Mouse (Mus musculus) heart, postnatal 10 days (tissue): ENCODE data around the gene Gmeb2. TPM values are rescaled to one million over a fixed set of nuclear protein-coding genes. Genes with fewer than 3 reads are reported as not detected.
A peak's percentile ranks its signal among the peaks of the same experiment; 100 is the strongest.

Experiments
- DNase-seq, 2 experiments: peaks; one replicate each; pipeline ENCODE4 v3.0.0; 2021
- intact Hi-C: fragments of 180-260 bp; cut with DNase I; formaldehyde crosslinking; loops from one replicate; pipeline ENCODE4 v1.15.1; 2025
- total RNA-seq, 2 experiments: library from RNA; stranded (reverse); gene quantifications; 2 replicates each; pipeline ENCODE4 v1.2.3; 2021

The Gmeb2 gene
- total RNA-seq, 2 experiments from 2014 or later, result 12.3 to 15.3 TPM

DNA sequence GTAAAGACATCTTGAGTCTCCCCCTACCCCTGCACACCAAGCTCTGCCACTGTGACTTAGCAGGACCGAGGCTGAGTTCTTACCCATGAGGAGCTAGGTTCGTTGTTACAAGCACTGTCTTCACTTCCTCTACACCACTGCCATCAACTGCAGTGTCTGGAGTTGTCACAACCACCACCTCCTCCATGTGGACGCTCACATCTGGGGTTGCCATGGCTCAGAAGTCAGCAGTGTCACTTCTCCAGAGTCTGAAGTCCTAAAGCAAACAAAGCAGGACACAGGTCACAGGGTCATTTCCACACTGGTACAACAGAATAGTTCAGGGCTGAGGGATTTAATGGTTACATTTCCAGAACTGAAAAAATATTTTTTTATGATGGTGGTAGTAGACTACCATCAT is 10.0 kb downstream of the Gmeb2 start:
- DNase-seq, result no peak
- intact Hi-C loops, result no loop called here

DNA sequence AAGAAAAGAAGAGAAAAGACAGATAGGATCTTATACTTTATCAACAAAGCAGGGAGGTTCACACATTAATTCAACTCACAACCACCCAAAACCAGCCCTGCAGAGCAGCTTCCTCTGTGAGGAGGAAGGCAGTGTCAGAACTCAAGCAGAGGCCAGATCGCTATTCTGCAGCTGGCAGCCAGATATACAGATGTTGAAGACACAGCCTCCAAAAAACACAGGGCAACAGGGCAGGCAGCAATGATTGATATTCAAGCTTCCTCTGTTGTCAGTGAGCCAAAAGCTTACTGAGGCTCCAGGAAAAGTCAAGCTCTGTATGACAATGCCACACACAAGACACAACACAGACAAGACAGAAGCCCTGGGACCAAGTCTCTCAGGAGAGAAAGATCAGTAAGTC is 11.1 kb downstream of the Gmeb2 start:
- no peak for DNase-seq
- intact Hi-C loops, result no loop called here

DNA sequence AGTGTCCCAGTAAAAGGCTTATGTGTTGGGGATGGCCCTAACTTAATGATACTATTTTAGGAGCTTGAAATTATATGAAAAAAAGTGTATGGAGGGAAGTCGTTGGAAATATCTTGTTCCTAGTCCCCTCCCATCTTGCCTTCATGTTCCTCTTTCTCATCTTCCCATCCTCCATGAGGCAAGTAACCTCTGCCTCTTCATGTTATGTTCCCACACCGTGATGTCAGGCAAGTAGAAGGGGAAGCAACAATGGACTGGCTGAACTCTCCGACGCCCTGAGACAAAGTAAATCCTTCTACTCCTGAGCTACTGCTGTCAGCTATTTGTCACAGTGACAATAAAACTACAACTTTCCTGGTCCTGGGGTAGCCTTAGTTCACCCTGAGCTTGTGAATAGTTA is 13.2 kb downstream of the Gmeb2 start:
- DNase-seq, result no peak
- intact Hi-C loops, result no loop called here

DNA sequence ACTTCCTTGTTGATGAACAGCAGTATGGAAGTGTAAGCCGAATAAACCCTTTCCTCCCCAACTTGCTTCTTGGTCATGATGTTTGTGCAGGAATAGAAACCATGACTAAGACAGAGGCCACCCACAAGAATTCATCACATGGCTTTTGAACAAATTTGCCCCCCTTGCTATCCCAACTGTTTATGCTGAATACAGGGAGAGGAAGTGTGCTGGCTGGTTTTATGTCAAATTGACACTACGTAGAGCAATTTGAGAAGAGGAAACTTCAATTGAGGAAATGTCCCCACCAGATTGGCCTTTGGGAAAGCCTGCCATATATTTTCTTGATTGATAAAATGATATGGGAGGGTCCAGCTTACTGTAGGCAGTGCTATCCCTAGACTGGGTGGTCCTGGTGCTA is 14.0 kb downstream of the Gmeb2 start:
- no peak for DNase-seq
- intact Hi-C loops, result no loop called here

DNA sequence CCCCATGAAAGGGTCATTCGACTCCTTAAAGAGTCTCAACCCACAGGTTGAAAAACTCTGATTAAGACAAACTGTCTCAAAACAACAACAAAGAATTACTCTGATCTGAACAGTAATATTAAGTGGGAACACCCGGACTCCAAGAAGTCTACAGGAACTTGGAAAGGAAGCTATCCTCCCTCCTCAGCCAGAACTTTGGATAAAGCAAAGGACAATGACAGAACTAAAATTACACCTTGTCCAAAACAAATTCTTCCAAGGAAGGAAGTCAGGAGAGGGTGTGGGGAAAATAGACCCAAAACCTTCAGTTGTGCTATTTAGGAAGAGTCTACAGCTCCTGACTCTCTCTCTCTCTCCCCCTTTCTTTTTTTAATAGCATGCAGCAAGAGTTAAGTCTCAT is 15.7 kb downstream of the Gmeb2 start:
- intact Hi-C loops, result no loop called here
- DNase-seq, result no peak

DNA sequence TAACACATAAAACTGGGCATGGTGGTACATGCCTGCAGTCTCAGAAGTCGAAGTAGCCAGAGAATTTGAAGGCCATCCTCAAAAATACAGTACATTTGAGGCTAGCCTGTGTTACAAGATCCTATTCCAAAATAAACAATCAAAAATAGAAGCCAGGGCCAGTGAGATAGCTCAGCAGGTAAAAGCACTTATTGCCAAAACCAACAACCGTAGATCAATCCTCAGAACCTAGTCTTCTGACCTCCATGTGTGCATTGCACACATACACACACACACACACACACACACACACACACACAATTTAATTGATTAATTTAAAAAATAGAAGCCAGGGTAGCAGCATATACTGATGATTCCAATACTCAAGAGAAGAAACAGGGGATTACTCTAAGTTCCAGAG is 21.0 kb downstream of the Gmeb2 start:
- DNase-seq, result no peak
- intact Hi-C loops, result no loop called here

DNA sequence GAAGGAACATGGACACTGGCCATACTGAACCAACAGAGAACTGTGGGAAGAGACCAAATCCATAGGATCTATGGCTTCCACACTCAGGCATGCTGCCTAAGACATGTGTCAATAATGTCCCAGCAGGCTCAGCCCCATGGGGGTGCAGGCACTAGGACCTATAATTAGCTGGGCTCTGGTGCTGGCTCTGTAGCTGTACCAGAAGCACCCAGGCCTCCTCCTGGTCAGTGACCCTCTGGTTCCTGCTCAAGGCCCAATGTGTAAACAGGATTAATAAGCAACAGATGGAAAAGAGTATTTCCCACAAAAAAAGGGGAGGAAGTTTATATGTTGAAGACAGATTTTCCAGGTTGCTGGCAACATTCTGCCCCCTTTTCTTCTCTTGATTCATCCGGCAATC is 34.6 kb downstream of the Gmeb2 start:
- no peak for DNase-seq
- intact Hi-C loops, result no loop called here

DNA sequence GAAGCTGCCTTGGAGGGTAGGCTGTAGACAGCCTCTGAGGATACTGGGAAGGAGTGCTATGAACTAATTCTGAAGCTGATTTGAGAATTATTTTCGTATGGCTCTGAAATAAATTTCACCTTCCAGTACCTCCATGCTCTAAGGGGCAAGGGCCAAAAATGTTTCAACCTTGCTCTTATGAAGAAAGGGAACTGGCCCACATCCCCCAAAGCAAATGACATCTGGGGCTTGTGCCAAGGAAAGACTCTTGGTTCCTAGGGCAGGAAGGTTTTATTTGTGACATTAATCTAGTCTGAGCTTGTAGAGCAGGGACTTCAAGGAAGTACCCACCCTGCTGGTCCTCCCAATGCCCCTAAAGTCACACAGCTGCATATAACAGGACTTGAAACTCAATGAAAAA is 36.0 kb downstream of the Gmeb2 start:
- intact Hi-C loops, result no loop called here

DNA sequence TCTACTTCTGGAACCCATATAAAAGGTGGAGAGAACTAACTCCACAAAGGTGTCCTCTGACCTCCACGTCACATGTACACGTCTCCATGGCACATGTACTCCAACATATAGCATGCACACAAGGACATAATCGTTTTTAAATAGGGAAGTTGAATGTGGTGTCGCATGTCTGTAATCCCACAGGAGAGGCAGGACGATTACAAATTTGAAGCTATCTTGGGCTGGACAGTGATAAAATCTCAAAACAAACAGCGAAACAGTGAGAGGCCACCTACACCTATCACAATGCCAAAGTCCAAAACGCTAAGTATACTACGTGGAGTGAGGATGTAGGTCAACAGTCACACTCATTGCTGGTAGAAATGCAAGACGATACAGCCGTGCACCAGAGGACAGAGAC is 38.6 kb downstream of the Gmeb2 start:
- intact Hi-C loops, result no loop called here

More for the DNA sequence above, 36.0 kb downstream of the Gmeb2 start:
- DNase-seq, result no peak

DNA sequence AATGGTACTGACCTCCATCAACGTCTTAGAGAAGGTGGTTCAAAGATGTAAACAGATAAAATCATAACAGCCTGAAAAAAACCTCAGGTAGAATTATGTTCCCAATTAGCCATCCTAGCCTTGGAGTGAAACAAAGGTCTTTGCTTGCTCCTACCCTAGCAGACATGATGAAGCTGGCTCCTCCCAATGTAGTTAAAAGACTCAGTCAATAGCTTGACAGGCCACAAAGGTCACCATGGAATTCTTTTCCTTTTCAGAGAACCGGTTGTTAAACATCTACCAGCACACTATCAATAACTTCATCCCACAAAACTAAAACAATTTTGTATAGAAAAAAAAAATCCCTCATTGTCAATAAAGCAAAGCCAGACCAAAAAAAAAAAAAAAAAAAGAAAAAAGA is 42.8 kb downstream of the Gmeb2 start:
- no peak for DNase-seq
- intact Hi-C loops, result no loop called here

More for the DNA sequence above, 38.6 kb downstream of the Gmeb2 start:
- DNase-seq, result no peak

DNA sequence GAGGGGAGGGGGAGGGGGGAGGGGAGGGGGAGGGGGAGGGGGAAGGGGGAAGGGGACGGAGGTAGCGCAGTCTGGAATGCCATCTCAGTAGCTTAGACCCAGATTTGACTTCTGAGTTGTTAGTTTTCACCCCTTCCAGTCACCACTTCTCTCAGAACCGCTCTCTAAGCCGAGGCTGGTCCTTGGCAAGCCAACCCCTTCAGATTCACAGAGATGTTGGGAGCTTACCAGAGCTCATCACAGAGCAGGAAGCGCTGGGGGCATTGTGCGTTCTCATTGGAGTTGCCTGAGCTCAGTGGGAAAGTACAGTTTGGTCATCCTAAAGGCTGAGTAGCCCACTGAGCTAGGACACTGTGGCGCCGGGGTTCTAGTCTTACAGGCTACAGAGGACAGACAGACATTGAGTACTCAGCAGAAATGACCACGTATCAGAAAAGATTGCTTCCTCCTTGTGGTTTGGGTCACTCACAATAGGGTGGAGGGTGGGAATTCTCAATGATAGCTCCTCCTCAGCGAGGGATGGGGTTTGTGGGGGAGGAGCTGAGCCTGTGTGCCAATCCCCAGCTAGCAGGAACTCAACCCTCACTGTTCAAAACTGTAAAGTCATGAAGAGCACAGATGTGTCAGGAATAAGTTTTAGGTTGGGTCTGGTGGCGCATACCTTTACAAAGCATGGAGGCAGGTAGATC is 44.0 kb downstream of the Gmeb2 start:
- DNase-seq, result peak; percentile 57
- intact Hi-C loops, result loop anchor here (5.0 kb wide), 1 partner anchor 57 kb away; the partner anchor contains the start of gene Ppdpf

DNA sequence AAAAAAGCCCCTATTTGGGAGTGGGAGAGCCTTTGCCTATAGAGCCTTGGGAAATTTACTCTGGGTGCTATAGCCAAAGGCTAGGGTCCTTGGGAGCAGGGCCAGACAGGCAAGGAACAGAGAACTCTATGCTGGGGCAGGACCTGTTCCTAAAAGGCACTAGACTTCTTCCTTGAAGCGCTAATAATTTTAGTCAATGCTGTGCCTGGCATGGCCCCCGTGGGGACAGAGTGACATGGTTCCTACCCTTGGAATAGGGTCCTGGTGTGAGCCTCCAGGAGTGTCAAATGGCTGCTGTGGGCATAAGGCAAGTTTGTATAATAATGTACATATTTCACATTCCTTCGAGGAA is 45.5 kb downstream of the Gmeb2 start:
- intact Hi-C loops, result loop anchor here (5.0 kb wide), 1 partner anchor 55 kb away; the partner anchor contains the start of gene Ppdpf

DNA sequence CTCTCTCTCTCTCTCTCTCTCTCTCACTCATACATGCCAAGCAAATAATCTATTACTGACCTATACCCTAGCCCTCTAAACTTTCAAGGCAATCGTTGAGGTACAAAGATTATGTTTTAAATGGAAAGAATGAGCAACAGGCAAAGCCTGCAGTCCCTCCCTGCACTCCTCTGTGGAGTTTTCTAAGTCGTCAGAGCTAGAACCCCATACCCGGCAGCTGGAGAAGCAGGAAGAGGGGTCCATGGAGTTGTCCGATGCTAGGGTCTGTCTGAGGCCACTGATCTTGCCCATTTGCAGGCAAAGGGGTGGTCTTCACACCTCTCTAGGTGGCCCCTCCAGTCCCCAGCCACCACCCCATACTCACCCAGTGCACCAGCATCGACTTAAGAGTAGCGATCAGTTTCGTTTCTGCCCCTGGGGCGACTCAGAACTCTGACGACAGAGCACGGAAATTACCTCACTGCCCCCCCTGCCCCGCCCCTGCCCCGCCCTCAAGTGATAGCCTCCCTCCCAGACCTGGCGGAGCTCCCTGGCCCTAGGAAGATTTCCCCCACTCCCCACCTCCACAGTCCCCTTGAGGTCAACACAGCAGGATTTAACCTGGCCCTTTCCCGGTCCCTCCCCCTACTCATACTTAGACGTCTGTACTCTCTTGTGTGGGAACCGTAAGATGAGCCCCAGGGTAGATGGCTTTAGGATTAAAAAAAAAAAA is 46.1 kb downstream of the Gmeb2 start, which contains the start of gene Helz2:
Gene Helz2, minus strand, starts transcription at position 426 of the 712 bp plus-strand sequence.
- intact Hi-C loops, result loop anchor here (5.0 kb wide), 1 partner anchor 54 kb away; the partner anchor contains the start of gene Ppdpf
- DNase-seq, result peak; percentile 54 to 63

More for the DNA sequence above, 45.5 kb downstream of the Gmeb2 start:
- no peak for DNase-seq

DNA sequence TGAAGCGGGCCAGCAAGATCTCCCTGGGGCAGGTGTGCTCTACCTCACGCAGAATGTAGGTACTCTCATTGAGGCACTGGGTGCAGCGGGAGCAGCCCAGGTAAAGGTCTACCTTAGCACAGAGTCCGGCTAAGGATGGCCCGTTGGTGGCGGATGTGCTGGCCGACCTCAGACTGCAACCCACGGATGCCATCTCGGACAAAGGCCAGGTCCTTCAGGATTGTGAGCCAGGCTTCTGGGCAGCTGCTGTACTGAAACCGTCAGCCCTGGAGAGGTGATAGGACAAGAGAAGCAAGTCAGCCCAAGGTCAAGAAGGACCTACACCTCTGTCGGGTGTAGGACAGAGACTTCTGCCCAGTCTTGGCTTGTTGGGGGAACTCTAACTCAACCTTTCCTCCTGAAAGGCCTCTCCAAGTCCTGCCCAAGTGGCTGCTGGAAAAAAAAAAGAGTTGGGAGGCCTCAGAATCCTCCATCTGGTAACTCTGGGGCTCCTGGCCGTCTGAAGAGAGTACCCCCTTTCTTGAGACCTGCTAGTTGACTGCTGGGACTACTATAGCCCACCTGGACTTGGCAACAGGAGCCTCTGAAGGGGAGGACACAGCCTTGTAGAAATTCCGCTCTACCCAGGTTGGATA is 46.9 kb downstream of the Gmeb2 start:
- DNase-seq, result no peak
- intact Hi-C loops, result loop anchor here (5.0 kb wide), 1 partner anchor 54 kb away; the partner anchor contains the start of gene Ppdpf

DNA sequence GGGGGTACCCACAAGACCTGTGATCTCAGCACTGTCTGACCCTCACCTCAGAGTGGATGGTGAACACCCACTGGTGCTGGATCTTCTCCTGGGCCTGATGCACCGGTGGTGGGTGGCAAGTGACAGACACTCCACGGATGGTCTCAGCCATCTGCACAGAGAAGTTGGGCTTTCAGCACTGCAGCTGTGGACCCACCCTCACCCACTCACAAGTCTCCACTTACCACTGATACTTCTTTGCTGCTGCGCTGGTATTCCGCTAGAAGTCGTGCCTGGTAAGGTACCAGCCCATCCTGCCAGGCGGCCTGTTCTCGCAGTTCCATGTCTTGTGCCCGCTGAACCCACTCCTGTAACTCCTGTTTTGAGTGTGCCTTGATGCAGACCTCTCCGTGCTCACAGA is 48.6 kb downstream of the Gmeb2 start:
- no peak for DNase-seq
- intact Hi-C loops, result no loop called here

DNA sequence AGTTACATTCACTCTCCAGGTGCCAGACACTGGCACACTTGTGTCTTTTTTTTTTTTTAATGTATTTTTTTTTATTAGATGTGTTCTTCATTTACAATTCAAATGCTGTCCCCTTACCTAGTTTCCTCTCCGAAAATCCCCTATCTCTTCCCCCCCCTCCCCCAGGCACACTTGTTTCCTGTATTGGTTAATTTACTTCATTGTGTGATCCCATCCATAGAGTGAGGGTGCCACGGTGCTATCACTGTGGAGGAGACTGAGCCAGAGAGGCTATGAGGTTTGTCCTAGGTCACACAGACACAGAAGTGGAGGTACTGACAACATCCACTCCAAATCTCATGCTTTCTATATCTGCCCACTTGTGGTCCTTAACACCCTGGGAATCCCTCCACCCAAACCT is 49.0 kb downstream of the Gmeb2 start:
- intact Hi-C loops, result no loop called here
- no peak for DNase-seq

DNA sequence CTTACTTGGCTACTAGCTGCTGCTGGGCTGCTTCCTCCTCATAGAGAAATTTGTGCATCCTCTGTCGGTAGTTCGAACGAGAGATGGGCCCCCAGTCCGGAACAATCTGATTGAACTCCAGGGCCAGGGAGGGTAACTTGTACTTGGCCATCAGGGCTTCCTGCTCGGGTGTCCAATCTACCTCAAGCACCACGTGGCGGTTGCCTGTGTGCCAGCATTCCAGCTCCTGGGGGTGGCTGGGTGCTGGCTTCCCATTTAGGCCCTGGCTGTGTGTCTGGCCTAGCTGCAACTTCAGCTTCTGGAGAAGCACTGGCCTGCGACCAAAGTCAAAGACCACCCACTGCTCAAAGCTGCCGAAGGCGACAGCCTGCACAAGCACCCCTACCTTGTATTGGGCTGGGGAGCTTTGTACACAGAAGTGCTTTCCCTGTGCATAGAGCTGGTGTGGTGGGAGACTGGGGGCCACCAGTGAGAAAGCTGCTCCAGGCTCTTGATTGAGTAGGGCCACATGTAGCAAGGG is 49.7 kb downstream of the Gmeb2 start:
- intact Hi-C loops, result no loop called here
- peak; percentile 29 to 37 for DNase-seq

DNA sequence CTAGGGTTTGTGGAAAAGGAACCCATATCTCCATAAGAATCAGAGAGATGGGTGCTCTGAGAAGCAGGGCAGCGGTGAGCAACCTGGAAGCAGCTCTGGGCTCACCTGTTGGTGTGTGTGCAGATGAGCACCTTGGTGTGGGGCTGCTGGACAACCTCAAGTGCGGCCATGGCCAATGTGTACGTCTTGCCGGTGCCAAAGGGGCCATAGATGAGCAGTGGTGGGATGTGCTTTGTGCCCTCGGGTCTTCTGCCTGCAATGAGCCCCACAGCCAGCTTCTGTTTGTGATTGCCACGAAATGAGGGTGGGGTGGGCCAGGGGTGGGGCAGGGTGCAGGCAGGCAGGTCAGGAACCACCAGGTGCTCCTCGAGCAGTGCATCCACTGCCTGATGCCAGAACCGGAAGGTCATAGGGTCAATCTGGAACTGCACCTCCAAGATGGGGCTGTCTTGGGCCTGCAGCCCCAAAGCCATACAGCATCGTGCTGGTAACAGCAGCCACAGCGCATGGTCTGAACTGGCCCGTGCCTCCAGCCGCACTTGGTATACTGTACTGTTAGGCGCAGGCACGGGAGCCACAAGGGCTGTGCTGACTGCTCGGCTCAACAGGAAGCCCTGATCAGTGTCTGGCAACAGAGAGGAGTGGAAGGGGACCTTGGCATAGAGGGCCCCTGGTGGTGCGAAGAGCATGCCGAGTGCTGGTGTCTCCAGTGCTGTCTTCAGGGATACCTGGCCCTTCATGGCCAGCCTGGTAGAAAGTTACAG is 50.4 kb downstream of the Gmeb2 start:
- intact Hi-C loops, result no loop called here
- no peak for DNase-seq

DNA sequence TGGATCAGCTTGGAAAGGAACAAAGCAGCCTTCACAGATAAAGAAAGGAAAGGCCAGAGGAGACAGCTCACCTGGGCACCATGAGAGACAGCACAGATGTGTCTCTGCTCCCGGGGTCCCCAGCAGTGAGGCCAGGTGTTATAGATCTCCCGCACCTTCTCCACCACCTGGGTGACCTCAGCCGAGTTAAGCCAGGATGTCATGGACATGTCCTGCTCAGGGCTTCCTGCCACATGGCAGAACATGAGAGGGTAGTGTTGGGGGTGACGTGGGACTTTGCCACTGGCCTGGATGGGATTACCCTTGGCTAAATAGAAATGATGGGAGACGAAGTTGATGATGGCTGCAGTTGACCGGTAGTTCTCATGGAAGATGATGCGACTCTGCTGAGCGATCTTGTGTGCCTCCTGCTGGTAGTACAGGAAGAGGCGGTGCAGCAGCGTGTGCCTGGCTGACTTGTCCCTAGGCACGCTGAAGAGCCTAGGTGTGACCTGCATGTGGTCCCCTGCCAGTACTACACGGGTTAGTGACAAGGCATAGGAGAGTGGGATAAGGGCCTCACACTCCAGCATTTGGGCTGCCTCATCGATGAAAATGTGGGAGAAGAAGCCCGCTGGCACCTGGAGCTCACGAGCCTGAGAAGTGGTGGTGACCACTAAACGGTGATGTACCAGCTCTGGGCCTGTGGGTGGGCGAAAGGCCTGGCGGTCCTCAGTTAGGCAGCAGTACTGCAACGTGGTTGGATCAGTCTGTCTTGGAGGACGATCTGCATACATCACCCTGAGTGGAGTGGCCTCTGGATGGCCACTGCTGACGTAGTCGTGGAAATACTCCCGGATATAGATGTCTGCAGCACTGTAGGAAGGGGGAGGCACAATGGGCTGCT is 51.9 kb downstream of the Gmeb2 start:
- DNase-seq, result no peak
- intact Hi-C loops, result no loop called here

DNA sequence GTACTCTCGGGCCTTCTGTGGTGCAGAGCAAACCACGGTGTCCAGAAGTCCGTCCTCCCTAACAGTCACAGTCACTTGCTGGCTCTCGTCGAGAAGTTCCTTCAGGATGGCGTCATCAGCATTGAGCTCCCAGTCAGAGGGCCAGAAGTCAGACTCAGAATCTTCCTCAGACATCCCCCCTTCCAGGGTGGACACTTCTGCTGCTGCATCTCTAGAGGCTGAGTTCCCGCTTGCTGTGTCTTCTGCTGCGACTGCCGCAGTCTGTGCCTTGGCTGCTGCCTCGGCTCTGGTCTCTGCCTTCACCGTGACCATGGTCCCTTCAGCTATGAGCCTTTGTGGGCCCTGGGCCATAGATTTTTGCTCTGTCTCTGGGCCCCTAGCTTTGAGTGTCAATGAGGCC is 53.2 kb downstream of the Gmeb2 start:
- intact Hi-C loops, result no loop called here
- DNase-seq, result peak in 1 of 2 experiments; percentile 26
